Mouse (Mus musculus) liver, postnatal 0 days (tissue): Measurements from ENCODE around the gene AC109138.7. TPM values are rescaled to one million over a fixed set of nuclear protein-coding genes. Genes with fewer than 3 reads are reported as not detected.

Source experiments
- ATAC-seq: fragments of 200-750 bp; cut with Nextera tagmentation; 2 replicates; pipeline ENCODE4 v1.8.0; 2017; ENCODE audit warnings: mild to moderate bottlenecking, moderate library complexity
- DNase-seq: peaks from one replicate; pipeline ENCODE4 v3.0.0-alpha.2; 2016
- H3K27ac ChIP-seq: fragments of 300-500 bp; sonication (generic); 2 replicates; pipeline ENCODE4 v1.5.1; 2014; ENCODE audit warnings: antibody characterized with exemption, moderate library complexity, mild to moderate bottlenecking, low read depth
- H3K27me3 ChIP-seq: fragments of 300-500 bp; sonication (generic); 2 replicates; pipeline ENCODE4 v1.6.1; 2014; ENCODE audit warnings: low read length, control low read depth, mixed read lengths; ENCODE audit not compliant: insufficient read depth
- H3K36me3 ChIP-seq: fragments of 300-500 bp; sonication (generic); replicated peaks from 2 replicates; pipeline ENCODE4 v1.6.1; 2014; ENCODE audit warnings: mild to moderate bottlenecking, control low read depth, low read length, moderate library complexity, mixed read lengths; ENCODE audit not compliant: insufficient read depth
- H3K4me1 ChIP-seq: fragments of 300-500 bp; sonication (generic); 2 replicates; pipeline ENCODE4 v1.6.1; 2014; ENCODE audit warnings: antibody characterized with exemption, mild to moderate bottlenecking, control low read depth; ENCODE audit not compliant: insufficient read depth
- H3K4me2 ChIP-seq: fragments of 300-500 bp; sonication (generic); 2 replicates; pipeline ENCODE4 v1.6.1; 2014; ENCODE audit warnings: low read depth, mild to moderate bottlenecking, low read length, moderate library complexity, mixed read lengths
- H3K4me3 ChIP-seq: fragments of 300-500 bp; sonication (generic); 2 replicates; pipeline ENCODE4 v1.5.1; 2014; ENCODE audit warnings: low read depth, low read length
- H3K9ac ChIP-seq: fragments of 300-500 bp; sonication (generic); replicated peaks from 2 replicates; pipeline ENCODE4 v1.6.1; 2014; ENCODE audit warnings: mild to moderate bottlenecking, moderate library complexity
- H3K9me3 ChIP-seq: fragments of 300-500 bp; sonication (generic); 2 replicates; pipeline ENCODE4 v1.6.1; 2016; ENCODE audit warnings: mild to moderate bottlenecking, control low read depth, low read length, mixed read lengths
- CTCF ChIP-seq: sonication (generic); IDR thresholded peaks from 2 replicates; pipeline ENCODE4 v1.5.1; 2016; ENCODE audit warnings: antibody characterized with exemption, low read depth
- EP300 ChIP-seq: IDR thresholded peaks from 2 replicates; pipeline ENCODE4 v1.6.1; 2016; ENCODE audit warnings: antibody characterized with exemption, low read depth, mild to moderate bottlenecking
- WGBS: fragments of 180-500 bp; shearing (Covaris S2); extraction: QIAGEN DNeasy Blood & Tissue Kit; methylation state at CpG from one replicate; pipeline ENCODE4 v1.1.7; 2014; ENCODE audit not compliant: insufficient replicate concordance; 5-methylcytosine and 5-hydroxymethylcytosine counted together
- polyA plus RNA-seq: library from polyadenylated mRNA; unstranded; fragments of >200 nt; fragmentation: Nextera tagmentation; extraction: Ambion mirVana; gene quantifications from 2 replicates; pipeline ENCODE4 v1.2.1, GENCODE M21; 2015

Gene AC109138.7
- polyA plus RNA-seq, 1 experiment from 2014 or later, result not detected

DNA sequence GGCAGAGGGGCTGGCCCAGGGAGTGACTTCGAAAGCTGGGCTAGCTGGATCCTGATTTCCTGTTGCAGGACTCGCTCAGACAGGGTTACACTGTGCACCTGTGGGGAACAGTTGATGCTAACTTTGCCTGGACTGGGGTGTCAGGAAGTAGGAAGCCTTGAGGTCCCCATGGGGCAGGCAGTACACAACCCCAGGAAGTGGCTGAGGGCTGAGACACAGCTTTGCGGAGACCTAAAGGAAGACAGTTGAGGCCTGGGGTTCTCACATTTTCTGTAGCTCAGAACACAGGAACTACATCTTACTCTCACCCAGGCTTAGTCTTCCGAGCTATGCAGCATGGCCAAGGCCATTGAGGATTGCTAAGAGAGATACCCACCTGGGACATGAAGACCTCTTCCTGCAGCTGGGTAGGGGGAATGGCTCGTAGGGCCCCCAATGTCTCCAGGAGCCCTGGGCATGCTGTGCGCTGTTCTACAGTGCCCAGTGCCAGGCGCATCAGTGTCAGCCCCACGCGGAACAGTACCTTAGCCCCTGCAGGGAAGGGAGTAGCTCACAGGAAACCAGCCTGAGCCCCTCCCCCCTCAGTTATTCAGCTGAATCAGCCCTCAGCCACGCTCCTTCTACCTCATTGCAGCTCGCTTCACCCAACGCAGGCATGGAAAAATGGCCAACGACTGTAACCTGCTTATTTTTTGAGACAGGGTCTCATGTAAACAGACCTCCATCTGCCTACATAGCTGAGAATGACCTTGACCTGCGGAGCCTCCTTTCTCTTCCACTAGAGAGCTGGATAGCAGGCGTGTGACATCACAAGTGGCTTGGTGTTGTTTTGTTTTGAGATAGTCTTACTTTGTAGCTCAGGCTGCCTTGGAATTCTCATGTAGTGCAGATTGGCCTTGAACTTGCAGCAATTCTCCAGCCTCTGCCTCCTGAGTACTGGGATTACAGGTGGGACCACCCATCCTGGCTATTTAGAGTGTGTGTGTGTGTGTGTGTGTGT, 28.9 kb upstream of the AC109138.7 start:
- WGBS, result 34% methylated on average over 15 of the region's 15 CpGs
- DNase-seq (no peak), ATAC-seq (peak; percentile 54)
- Histone ChIP-seq H3K4me2 (peak overlapping the region; percentile 15; the same call in 1 of the 2 replicates), H3K27ac (peak overlapping the region; percentile 79), H3K4me1 (peaks cover 31% of the 10 kb centered on the region), H3K36me3 (no peaks in the 10 kb centered on the region), H3K4me3 (no peak overlapping the region), H3K9ac (no peak overlapping the region), H3K27me3 (no peaks in the 10 kb centered on the region), H3K9me3 (no peaks in the 10 kb centered on the region)
- TF ChIP-seq CTCF (no peak), EP300 (no peak)

DNA sequence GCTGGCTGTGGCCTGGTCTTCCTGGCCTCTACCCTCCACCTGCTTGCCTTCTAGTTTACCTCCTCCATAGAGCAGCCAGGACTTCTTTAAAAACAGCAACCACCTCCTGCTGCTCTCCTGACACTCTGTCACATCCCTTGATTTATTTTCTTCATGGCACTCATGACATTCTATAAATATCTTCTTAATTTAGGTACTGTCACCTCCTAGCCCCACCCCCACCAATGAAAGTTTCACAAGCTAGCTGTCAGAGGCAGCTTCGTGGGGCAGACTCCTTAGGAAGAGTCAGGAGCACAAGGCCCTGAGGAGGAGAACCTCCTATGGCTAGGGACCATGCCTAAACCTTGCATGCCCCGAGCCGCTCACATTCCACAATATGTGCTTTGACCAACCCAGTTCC, 26.9 kb upstream of the AC109138.7 start:
- Histone ChIP-seq H3K9me3 (no peaks in the 10 kb centered on the region), H3K27ac (no peak overlapping the region), H3K4me2 (peak overlapping the region; percentile 38), H3K9ac (no peak overlapping the region; the same call in 1 of the 2 replicates), H3K36me3 (no peaks in the 10 kb centered on the region), H3K4me3 (no peak overlapping the region), H3K4me1 (peaks cover 43% of the 10 kb centered on the region), H3K27me3 (no peaks in the 10 kb centered on the region)
- WGBS, result 54% methylated on average over 3 of the region's 3 CpGs
- TF ChIP-seq EP300, result no peak
- no peak for TF ChIP-seq CTCF
- DNase-seq (no peak), ATAC-seq (no peak)

DNA sequence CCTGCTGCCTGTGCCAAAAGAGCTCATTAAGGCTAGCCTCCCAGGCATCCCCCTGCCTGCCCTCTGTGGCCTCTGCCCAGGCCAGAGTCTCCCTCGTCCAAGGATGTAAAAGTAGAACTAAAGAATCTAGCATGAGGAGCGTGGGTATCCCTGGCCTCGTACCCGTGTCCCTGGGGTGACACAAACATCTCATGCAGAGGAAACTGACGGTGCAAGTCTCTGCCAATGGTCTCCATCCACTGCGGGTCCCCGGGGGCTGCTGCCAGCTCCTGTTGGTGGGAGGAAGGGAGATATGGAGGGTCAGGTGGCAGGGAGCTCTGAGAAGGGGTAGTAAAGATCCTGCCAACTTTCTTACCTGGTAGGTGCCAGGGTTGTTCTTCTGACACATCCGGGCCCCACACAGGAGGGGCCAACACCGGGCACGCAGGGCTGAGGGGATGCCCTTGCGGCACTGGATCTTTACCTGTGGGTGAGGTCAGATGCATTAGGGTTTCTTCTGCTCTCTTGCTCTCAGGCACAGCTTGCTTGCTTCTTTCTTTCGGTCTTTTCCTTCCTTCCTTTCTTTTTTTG, 25.0 kb upstream of the AC109138.7 start:
- H3K9ac ChIP-seq, result no peak overlapping the region
- no peak overlapping the region for H3K27ac ChIP-seq
- DNase-seq (no peak), ATAC-seq (no peak)
- no peaks in the 10 kb centered on the region for H3K27me3 ChIP-seq
- peaks cover 9% of the 10 kb centered on the region for H3K36me3 ChIP-seq
- H3K9me3 ChIP-seq, result no peaks in the 10 kb centered on the region
- H3K4me1 ChIP-seq, result peaks cover 46% of the 10 kb centered on the region
- H3K4me3 ChIP-seq, result no peak overlapping the region
- TF ChIP-seq CTCF, result no peak
- no peak for TF ChIP-seq EP300
- WGBS, result 71% methylated on average over 12 of the region's 12 CpGs
- peak overlapping the region; percentile 14; the same call in 1 of the 2 replicates for H3K4me2 ChIP-seq

DNA sequence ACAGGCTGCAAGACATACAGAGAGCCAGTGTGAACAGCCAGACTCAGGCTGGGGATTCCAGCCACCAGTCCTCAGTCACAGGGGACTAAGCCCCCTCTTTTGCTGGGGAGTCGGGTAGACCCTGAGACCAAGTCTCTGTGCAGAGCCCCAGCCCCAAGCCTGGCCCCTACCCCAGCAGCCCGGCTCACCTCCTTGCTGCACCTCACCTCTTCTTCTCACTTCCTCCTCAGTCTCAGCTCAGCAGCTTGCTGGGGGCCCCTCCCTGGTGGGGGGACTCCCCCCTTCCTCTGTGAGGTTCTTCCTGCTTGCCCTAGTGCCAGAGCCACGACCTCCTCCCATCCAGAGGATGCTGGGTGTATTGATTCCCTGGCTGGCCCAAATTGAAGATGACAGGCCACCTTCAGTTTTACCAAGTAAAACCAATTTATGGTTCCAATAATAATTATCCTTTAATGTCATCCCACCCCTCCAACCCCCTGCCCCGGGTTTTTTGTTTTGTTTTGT, 23.3 kb upstream of the AC109138.7 start, which contains the start of gene Tbc1d10c:
Gene Tbc1d10c, minus strand, starts transcription at position 454 of the 504 bp plus-strand sequence.
- no peak for TF ChIP-seq CTCF
- TF ChIP-seq EP300, result no peak
- H3K4me3 ChIP-seq, result peak within 1 kb of the TSS; percentile 88
- H3K9me3 ChIP-seq, result no peaks in the 10 kb centered on the region
- H3K36me3 ChIP-seq, result peaks cover 27% of the 10 kb centered on the region
- H3K9ac ChIP-seq, result peak within 1 kb of the TSS; percentile 93
- no peaks in the 10 kb centered on the region for H3K27me3 ChIP-seq
- ATAC-seq, result no peak
- 29% methylated on average over 4 of the region's 4 CpGs for WGBS
- peak within 1 kb of the TSS; percentile 85 for H3K4me2 ChIP-seq
- H3K4me1 ChIP-seq, result peaks cover 37% of the 10 kb centered on the region
- peak within 1 kb of the TSS; percentile 89 for H3K27ac ChIP-seq
- DNase-seq, result peak; percentile 57

DNA sequence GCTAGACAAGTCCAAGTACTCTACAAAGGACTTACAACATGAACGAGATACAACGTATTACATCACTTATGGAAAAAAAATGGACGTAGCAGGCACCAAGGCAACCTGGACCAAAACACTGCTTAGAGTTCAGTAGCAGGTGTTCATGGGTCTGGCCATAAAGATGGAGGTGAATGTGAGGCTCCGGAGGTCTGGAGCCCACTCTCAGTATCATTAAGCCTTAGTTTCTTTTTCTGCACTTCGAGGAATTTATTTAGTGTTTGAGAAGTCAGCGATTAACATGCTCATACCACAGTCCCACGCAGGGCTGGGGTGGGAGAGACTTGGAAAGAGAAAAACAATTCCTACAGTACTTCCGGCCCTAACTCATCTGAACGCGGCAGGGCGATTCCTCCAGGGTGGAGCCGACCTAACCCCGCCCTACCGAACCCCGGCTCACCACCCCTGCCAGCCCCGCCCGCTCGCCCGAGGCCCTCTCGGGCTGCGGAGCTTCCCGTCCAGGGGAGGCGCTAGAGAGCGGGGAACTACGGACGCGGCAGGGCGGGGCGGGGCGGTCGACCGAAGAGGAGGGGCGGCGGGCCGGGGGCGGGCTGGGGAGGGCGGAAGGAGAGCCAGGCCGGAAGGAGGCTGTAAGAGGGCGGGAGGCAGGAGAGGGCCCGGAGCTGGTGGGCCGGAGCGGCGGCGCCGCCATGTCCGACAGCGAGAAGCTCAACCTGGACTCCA, 22.5 kb upstream of the AC109138.7 start, which contains the start of gene Ppp1ca:
Gene Ppp1ca, plus strand, starts transcription at position 538 of the 723 bp plus-strand sequence.
- 3% methylated on average over 38 of the region's 47 CpGs for WGBS
- no peak; the same call in 1 of the 2 replicates for TF ChIP-seq EP300
- TF ChIP-seq CTCF, result peak; percentile 90
- peaks cover 35% of the 10 kb centered on the region for H3K36me3 ChIP-seq
- H3K27ac ChIP-seq, result peak within 1 kb of the TSS; percentile 89
- H3K9me3 ChIP-seq, result no peaks in the 10 kb centered on the region
- peak within 1 kb of the TSS; percentile 88 for H3K4me3 ChIP-seq
- ATAC-seq (peak; percentile 94), DNase-seq (peak; percentile 99)
- H3K9ac ChIP-seq, result peak within 1 kb of the TSS; percentile 93
- H3K27me3 ChIP-seq, result no peaks in the 10 kb centered on the region
- H3K4me1 ChIP-seq, result peaks cover 34% of the 10 kb centered on the region
- peak within 1 kb of the TSS; percentile 85 for H3K4me2 ChIP-seq
